Mouse (Mus musculus): ENCODE measurements around the gene Rasa3. TPM values are rescaled to one million over a fixed set of nuclear protein-coding genes. Genes with fewer than 3 reads are reported as not detected.

Gene Rasa3
- polyA plus RNA-seq, 1 experiment from 2014 or later: 15.9 TPM

- peaks cover 22% of the 10 kb centered on the region for H3K4me1 ChIP-seq (replicated peaks)
- peaks cover 3% of the 10 kb centered on the region; the same call in 1 of the 2 replicates for H3K9me3 ChIP-seq (replicated peaks)
- H3K27ac ChIP-seq: no peak overlapping the region
- no peak overlapping the region for H3K4me3 ChIP-seq (replicated peaks)
- no peaks in the 10 kb centered on the region for H3K27me3 ChIP-seq
- 33% methylated on average over 7 of the region's 7 CpGs for WGBS (ENCODE audit: insufficient replicate concordance)
- no peak for DNase-seq
- H3K36me3 ChIP-seq: no peaks in the 10 kb centered on the region
- no peak for ATAC-seq (ENCODE audit: low read depth)
- no peak overlapping the region for H3K4me2 ChIP-seq
- no peak overlapping the region for H3K9ac ChIP-seq
Observed at GRCm38 (mm10) chr8:13684131-13684530, 6.7 kb upstream of the Rasa3 start.

DNA sequence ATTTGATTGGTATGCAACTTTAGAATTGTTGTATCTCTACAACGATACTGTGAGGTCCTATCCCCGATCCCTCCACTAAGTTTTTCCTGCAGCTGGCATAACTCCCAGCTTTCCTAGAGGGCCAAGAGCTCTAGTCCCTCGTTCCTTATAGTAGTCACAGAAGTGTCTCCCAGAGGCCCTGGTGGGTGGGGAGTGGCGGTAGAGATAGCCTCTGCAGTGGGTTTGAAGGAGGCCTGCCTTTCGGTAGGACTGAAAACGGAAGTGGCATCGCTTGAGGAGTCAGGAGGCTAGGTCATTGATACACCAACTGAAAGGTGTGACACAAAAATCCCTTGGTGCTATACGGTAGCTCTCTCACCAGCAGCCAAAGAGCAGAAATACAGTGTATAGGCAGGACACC lies 779 bp upstream of the Rasa3 start:
- 15% methylated on average over 8 of the region's 8 CpGs for WGBS (ENCODE audit: insufficient replicate concordance)
- H3K27ac ChIP-seq: peak overlapping the region; percentile 19; the same call in 1 of the 2 replicates
- peak overlapping the region; percentile 99 for H3K4me2 ChIP-seq
- H3K9me3 ChIP-seq (replicated peaks): no peaks in the 10 kb centered on the region
- H3K9ac ChIP-seq: peak overlapping the region; percentile 67
- H3K4me1 ChIP-seq (replicated peaks): peaks cover 51% of the 10 kb centered on the region
- no peaks in the 10 kb centered on the region for H3K27me3 ChIP-seq
- DNase-seq: no peak
- H3K4me3 ChIP-seq (replicated peaks): peak overlapping the region; percentile 80
- H3K36me3 ChIP-seq: no peaks in the 10 kb centered on the region
- ATAC-seq (ENCODE audit: low read depth): no peak

DNA sequence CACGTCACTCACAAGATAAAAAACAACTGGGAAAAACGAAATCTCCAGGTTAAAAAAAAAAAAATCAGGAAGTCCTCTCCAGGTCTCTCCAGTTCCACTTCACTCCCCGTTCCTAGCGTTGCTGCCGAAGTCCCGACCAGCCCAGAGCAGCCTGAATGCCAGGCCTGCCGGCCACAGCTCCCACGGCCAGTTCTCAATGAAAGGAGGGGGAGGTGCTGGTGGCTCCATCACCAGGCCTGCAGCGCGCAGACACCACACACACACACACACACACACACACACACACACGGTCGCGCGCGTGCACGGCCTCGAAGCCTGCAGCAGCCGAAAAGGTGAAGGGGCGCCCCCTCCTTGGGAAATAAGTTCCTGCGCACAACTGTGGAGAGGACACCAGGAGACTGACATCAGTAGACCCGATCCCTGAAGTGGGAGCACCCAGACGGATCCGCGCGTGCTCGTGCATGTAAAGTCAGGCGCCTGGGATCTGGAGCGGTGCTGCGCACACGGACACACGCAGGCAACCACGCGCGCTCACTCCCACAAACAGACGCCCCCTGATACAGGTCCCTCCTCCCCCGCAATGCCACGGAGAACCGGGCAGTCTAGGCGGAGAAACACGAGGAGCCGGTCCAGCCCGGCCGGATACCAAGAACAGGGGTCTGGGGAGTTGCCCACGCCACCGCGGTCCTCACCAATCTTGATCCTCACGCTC lies 546 bp downstream of the Rasa3 start:
- H3K27ac ChIP-seq: peak overlapping the region; percentile 72
- peak; percentile 41 for DNase-seq
- WGBS (ENCODE audit: insufficient replicate concordance): 0% methylated on average over 46 of the region's 47 CpGs

GRCm38 (mm10) chr8:13676302-13676700 lies 1.1 kb downstream of the Rasa3 start:
- no peak for ATAC-seq (ENCODE audit: low read depth)
- Histone ChIP-seq H3K4me1 (replicated peaks) (peaks cover 70% of the 10 kb centered on the region), H3K27ac (peak overlapping the region; percentile 76), H3K4me3 (replicated peaks) (peak overlapping the region; percentile 80), H3K9me3 (replicated peaks) (no peaks in the 10 kb centered on the region), H3K36me3 (no peaks in the 10 kb centered on the region), H3K4me2 (peak overlapping the region; percentile 99), H3K27me3 (no peaks in the 10 kb centered on the region), H3K9ac (peak overlapping the region; percentile 81)
- under 1% methylated on average over 12 of the region's 12 CpGs for WGBS (ENCODE audit: insufficient replicate concordance)
- no peak for DNase-seq

More for the DNA sequence above, 546 bp downstream of the Rasa3 start:
- peaks cover 64% of the 10 kb centered on the region for H3K4me1 ChIP-seq (replicated peaks)
- H3K9ac ChIP-seq: peak overlapping the region; percentile 81
- no peaks in the 10 kb centered on the region for H3K27me3 ChIP-seq
- H3K4me3 ChIP-seq (replicated peaks): peak overlapping the region; percentile 80
- peak; percentile 34 for ATAC-seq (ENCODE audit: low read depth)
- H3K9me3 ChIP-seq (replicated peaks): no peaks in the 10 kb centered on the region
- peak overlapping the region; percentile 99 for H3K4me2 ChIP-seq
- H3K36me3 ChIP-seq: no peaks in the 10 kb centered on the region

- H3K27me3 ChIP-seq: no peaks in the 10 kb centered on the region
- 24% methylated on average over 8 of the region's 8 CpGs for WGBS (ENCODE audit: insufficient replicate concordance)
- no peaks in the 10 kb centered on the region for H3K9me3 ChIP-seq (replicated peaks)
- DNase-seq (no peak), ATAC-seq (ENCODE audit: low read depth) (no peak)
- H3K9ac ChIP-seq: peak overlapping the region; percentile 81
- peaks cover 77% of the 10 kb centered on the region for H3K4me1 ChIP-seq (replicated peaks)
- peak overlapping the region; percentile 80 for H3K4me3 ChIP-seq (replicated peaks)
- H3K36me3 ChIP-seq: no peaks in the 10 kb centered on the region
- peak overlapping the region; percentile 99 for H3K4me2 ChIP-seq
- peak overlapping the region; percentile 76 for H3K27ac ChIP-seq
Observed at GRCm38 (mm10) chr8:13675524-13675923, 1.9 kb downstream of the Rasa3 start.

DNA sequence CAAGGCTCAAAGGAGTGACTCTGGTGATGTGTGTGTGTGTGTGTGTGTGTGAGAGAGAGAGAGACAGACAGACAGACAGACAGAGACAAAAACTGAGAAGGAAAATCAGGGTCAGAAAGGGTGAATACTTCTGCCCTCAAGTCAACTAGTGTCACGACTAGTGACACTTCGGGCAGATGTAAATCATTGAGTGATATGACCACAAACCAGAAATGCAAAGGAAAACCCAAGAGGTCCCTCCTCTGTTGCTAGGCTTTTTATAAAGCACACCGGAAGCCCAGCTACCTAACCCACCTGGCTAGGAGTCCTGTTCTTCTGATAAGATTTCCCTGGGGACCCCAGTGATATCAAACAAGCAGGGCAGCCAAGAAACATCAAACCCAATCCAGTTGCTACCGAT lies 2.3 kb downstream of the Rasa3 start:
- Histone ChIP-seq H3K4me1 (replicated peaks) (peaks cover 81% of the 10 kb centered on the region), H3K4me2 (peak overlapping the region; percentile 99), H3K27ac (peak overlapping the region; percentile 76), H3K36me3 (no peaks in the 10 kb centered on the region), H3K9ac (0 out of 2 replicates have a peak overlapping the region, but pooled peaks have one; percentile 81), H3K9me3 (replicated peaks) (no peaks in the 10 kb centered on the region), H3K27me3 (no peaks in the 10 kb centered on the region), H3K4me3 (replicated peaks) (peak overlapping the region; percentile 80)
- ATAC-seq (ENCODE audit: low read depth): no peak
- DNase-seq: no peak
- 17% methylated on average over 4 of the region's 4 CpGs for WGBS (ENCODE audit: insufficient replicate concordance)

DNA sequence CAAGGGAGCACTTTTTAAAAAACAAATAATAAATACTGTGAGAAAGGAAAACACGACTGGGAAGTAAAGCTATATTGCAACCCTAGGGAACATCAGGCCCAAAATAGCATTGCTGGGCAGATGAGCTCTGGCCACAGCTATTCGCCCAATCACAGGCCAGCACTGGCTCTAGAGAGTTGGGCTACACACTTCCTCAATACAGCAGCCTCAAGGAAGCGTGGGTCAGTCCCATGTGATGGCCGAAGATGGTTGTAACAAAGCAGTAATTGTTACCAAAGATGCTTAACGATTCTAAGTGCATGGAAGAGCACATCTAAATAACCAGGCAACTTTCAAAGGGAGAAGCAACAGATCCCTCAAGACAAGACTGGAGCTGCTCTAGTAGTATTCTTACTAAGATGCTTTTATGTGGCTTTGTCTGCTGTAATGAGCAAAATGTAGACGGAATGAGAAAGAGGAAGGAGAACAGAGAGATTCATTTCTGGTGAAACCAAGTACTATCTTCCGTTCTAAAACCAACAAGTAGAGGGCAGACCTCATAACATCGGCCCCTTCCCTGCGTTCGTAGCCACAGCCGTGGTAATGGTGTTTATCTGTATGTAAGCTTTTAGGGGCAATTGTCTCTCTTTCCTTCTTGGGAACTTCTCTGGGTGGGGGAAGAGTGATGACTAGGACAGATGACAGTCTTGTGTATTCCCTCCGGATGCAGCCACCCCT lies 3.0 kb downstream of the Rasa3 start:
- H3K4me1 ChIP-seq (replicated peaks): peaks cover 88% of the 10 kb centered on the region
- H3K27me3 ChIP-seq: no peaks in the 10 kb centered on the region
- H3K9me3 ChIP-seq (replicated peaks): no peaks in the 10 kb centered on the region
- H3K4me2 ChIP-seq: peak overlapping the region; percentile 99
- WGBS (ENCODE audit: insufficient replicate concordance): 18% methylated on average over 12 of the region's 12 CpGs
- ATAC-seq (ENCODE audit: low read depth): no peak
- H3K27ac ChIP-seq: peak overlapping the region; percentile 76; the same call in 1 of the 2 replicates
- H3K9ac ChIP-seq: no peak overlapping the region
- DNase-seq: no peak
- H3K36me3 ChIP-seq: no peaks in the 10 kb centered on the region
- no peak overlapping the region for H3K4me3 ChIP-seq (replicated peaks)

GRCm38 (mm10) chr8:13673215-13673614 lies 4.2 kb downstream of the Rasa3 start:
- no peaks in the 10 kb centered on the region for H3K36me3 ChIP-seq
- no peaks in the 10 kb centered on the region for H3K9me3 ChIP-seq (replicated peaks)
- peak overlapping the region; percentile 36; the same call in 1 of the 2 replicates for H3K4me2 ChIP-seq
- DNase-seq: no peak
- H3K4me3 ChIP-seq (replicated peaks): no peak overlapping the region
- WGBS (ENCODE audit: insufficient replicate concordance): 49% methylated on average over 4 of the region's 4 CpGs
- H3K27ac ChIP-seq: peak overlapping the region; percentile 76
- H3K9ac ChIP-seq: 0 out of 2 replicates have a peak overlapping the region, but pooled peaks have one; percentile 17
- ATAC-seq (ENCODE audit: low read depth): no peak
- H3K4me1 ChIP-seq (replicated peaks): peaks cover 92% of the 10 kb centered on the region
- no peaks in the 10 kb centered on the region for H3K27me3 ChIP-seq

- Histone ChIP-seq H3K9me3 (replicated peaks) (no peaks in the 10 kb centered on the region), H3K27me3 (no peaks in the 10 kb centered on the region), H3K27ac (peak overlapping the region; percentile 56), H3K4me1 (replicated peaks) (peaks cover 82% of the 10 kb centered on the region), H3K4me3 (replicated peaks) (no peak overlapping the region), H3K36me3 (peaks cover 6% of the 10 kb centered on the region; the same call in 1 of the 2 replicates), H3K9ac (no peak overlapping the region), H3K4me2 (peak overlapping the region; percentile 41)
- DNase-seq (peak; percentile 23), ATAC-seq (ENCODE audit: low read depth) (peak; percentile 79)
- WGBS (ENCODE audit: insufficient replicate concordance): 30% methylated on average over 10 of the region's 10 CpGs
Observed at GRCm38 (mm10) chr8:13671246-13672003, 6.0 kb downstream of the Rasa3 start.

DNA sequence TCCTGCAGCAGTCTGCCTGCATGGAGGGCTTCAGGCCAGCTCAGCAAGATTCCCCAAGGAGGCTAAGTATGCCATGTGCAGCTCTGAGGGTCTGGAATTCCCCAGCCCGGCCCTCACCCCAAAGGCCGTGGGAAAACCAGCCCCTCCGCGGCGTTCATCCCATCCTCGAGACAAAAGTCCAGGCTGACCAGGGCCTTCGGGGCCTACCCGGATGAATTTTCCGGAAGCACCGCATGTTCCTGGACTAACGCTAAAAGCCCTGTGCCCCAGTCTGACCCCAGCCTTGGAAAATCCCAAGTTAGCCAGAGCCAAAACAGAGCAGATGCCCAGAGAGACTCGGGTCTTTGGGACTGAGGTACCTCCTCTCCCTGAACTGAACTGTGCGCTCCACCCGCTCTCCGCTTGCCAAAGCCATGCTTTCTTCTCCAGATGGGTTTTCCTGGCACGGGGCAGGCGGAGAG lies 7.4 kb downstream of the Rasa3 start:
- Histone ChIP-seq H3K9ac (no peak overlapping the region), H3K27me3 (no peaks in the 10 kb centered on the region), H3K36me3 (peaks cover 6% of the 10 kb centered on the region; the same call in 1 of the 2 replicates), H3K4me3 (replicated peaks) (no peak overlapping the region), H3K4me2 (no peak overlapping the region), H3K4me1 (replicated peaks) (peaks cover 82% of the 10 kb centered on the region), H3K9me3 (replicated peaks) (no peaks in the 10 kb centered on the region), H3K27ac (no peak overlapping the region)
- DNase-seq (no peak), ATAC-seq (ENCODE audit: low read depth) (no peak)
- WGBS (ENCODE audit: insufficient replicate concordance): 80% methylated on average over 17 of the region's 17 CpGs

- no peak overlapping the region for H3K4me3 ChIP-seq (replicated peaks)
- 76% methylated on average over 10 of the region's 10 CpGs for WGBS (ENCODE audit: insufficient replicate concordance)
- H3K4me1 ChIP-seq (replicated peaks): peaks cover 74% of the 10 kb centered on the region
- H3K27me3 ChIP-seq: no peaks in the 10 kb centered on the region
- H3K27ac ChIP-seq: no peak overlapping the region; the same call in 1 of the 2 replicates
- H3K9ac ChIP-seq: no peak overlapping the region
- H3K9me3 ChIP-seq (replicated peaks): no peaks in the 10 kb centered on the region
- ATAC-seq (ENCODE audit: low read depth) (no peak), DNase-seq (no peak)
- no peak overlapping the region for H3K4me2 ChIP-seq
- peaks cover 6% of the 10 kb centered on the region; the same call in 1 of the 2 replicates for H3K36me3 ChIP-seq
Observed at GRCm38 (mm10) chr8:13668367-13668766, 9.0 kb downstream of the Rasa3 start.

All from liver, embryonic 13.5 days (tissue).